Mouse (Mus musculus) thymus, postnatal 10 days (tissue): ENCODE measurements around the gene Otx1.

Experiments
- DNase-seq, 2 experiments: peaks; one replicate each; pipeline ENCODE4 v3.0.0; 2021; ENCODE audit warnings: low spot score in 2 of 2

Gene Otx1

DNA sequence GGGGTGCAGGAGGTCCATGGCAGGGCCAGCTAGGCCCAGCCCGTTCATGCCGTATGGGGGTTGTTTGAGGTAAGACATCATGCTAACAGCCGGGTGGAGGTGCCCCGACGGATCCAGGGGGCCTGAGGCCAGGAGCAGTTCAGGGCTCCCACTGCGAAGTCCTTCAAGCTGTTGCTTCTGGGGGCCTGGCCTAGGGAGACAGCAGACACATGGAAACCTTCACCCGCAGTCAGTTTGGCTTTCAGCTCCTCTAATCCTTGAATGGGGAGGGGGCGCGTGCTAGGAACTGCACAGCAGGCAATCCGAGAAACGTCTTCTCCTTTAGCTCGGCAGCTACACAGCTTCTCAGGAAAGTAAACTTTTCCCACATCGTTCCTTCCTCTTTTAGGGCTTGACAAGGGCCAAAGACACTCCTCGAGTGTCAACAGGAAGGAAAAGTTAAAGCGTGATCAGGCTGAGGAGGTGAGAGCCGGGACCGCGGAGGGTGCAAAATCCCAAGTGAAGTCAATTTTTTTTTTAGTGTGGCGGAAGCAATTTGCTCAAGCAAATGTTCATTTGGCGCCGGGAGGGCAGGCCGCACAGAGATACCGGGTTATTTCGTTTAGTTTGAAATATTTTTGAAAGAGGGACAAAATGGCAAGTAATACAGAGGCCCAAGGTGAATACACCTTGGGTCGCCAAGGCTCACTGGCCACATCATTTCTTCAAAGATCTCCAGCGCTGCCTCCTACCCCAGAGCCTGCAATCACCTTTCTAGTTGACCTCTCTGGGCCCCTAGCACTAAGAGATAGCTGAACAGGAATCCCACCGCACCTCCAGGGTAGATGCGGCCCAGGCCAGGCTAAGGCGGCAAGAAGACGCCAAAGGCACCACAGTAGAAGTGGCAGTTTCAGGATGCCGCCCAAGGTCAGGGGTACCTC, 3.0 kb downstream of the Otx1 start:
- DNase-seq = no peak

GRCm38 (mm10) chr11:21998141-21999047, 4.3 kb downstream of the Otx1 start:
- DNase-seq = no peak

- no peak for DNase-seq
Measured at GRCm38 (mm10) chr11:21997561-21998140, 5.0 kb downstream of the Otx1 start.

DNA sequence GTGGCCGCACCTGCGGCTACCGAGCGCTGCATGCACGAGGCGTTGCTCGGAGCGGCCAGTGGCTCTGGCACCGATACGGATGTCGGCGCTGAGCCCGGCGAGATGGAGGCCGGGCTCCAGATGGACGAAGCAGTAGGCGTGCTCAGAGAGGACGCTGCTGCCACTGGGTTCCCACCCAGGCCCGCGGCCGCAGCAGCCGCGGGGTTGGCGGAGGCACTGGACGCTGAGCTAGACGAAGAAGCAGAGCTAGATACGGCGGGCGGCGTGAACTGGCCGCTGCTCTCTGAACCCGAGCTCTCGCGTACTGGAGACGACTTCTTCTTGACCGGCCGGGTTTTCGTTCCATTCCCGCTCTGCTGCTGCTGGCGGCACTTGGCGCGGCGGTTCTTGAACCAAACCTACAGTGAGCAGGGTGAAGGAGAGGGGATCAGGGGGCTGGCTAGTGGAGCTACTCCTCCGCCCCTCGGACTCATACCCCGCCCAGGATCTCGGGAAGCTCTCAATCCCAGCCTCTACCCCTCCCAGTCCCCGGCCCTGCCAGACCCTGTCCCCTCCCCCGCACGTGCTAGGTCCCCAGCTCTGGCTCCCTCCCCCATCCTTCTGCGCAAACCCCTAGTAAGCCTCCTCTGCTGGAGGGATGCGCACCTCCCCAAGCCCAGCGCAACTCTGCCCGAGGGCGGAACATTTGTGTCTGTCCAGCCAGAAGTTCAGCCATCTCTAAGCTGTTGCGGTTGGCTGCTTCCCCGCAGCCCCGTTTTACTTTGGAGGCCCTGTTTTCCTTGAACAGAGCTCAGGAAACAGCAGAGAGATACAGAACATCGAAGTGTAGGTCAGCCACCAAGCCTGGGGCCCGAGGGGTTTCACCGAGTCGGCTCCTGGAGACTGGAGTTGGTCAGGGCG, 5.8 kb downstream of the Otx1 start:
- no peak for DNase-seq

DNA sequence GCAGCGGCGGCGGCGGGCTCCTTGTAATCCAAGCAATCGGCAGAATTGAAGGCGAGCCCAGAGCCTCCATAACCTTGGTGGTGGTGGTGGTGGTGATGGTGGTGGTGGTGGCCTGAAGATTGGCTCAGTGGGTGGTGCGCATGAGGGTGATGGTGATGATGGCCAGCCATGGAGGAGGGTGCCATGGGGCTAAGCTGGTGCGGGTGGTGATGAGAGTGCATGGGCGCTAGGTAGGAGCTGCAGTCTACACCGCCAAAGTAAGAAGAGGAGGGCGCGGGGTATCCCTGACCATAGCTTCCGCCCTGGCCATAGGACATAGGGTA, 6.4 kb downstream of the Otx1 start:
- DNase-seq = no peak

GRCm38 (mm10) chr11:21995534-21996324, 7.0 kb downstream of the Otx1 start:
- no peak for DNase-seq

DNA sequence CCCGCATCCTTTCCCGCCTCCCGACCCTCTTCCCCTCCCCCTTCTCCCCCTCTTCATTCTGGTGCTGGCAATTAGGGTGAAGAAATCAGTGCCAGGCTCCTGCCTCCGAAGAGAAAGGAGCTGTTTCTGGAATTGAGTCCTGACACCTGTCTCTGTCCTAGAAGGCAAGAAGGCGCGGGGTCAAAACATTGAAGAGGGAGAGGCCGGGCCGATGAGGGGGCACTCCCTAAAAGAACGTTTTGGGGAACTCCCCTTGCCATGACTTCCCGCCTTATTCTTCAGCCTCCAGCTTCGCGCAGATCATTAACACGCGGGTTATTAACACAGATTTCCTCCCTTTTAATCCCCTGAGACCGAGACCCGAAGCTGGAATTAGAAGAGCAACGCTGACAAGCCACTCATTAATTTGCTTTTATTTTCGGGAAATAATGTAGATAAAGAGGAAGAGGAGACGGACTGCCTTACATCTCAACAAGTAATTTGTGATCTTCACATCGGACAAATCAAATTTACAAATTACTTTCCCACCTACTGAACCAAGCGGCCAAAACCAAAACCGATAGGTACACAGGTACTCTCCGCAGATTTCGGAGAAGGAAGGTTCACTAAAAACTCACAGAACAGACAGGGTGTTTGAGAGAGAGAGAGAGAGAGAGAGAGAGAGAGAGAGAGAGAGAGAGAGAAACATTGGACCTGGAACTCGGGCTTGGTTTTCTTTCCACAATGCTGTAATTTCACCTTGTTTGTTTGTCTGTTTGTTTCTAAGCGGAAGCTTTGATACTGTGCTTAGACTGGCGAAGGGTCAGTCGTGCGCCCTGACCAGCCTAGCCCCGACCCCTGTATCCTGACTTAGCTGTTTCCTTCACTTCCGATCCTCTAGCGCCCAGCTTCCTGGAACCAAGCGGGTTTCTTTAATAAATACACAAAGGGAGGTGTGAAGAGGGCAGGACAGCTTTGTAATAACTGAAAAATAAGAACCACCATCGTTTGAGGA, 8.0 kb downstream of the Otx1 start:
- DNase-seq = no peak

DNA sequence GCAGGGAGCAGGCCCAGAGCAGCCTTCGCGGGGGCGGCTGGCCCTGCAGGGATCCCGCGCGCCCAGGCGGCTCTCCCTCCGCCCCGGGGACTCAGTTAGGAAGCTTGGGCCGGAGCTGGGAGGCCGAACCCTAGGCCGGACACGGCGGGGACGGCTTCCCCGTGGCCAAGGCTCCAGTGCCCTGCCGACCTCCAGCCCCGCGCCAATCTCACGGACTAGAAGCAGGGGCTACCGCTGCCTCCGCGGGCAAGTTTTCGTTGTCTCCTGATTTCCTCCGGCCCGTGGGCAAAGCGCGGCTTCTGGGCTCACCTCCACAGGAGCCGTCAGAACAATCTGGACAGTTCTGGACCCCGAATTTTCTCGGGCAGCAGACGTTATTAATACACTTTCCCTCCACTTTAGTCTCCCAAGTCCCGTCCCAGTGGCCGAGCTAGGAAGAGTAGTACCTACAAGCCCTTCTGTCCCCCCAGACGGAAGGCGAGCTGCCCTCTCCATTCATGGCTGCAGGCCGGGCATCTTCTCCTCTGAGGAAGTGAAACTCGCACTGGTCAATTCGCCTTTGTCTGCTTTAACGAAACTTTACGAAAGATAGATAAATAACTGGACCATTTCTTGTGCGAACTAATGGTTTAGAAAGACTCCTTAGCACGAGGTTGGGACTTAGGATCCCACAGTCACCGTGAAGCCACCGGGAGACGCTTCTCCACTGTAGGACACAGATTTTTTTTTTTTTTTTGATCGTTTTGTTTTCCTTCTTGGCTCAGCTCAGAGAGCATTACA, 8.9 kb downstream of the Otx1 start:
- no peak for DNase-seq

- no peak for DNase-seq
Measured at GRCm38 (mm10) chr11:21992761-21993596, 9.7 kb downstream of the Otx1 start.

DNA sequence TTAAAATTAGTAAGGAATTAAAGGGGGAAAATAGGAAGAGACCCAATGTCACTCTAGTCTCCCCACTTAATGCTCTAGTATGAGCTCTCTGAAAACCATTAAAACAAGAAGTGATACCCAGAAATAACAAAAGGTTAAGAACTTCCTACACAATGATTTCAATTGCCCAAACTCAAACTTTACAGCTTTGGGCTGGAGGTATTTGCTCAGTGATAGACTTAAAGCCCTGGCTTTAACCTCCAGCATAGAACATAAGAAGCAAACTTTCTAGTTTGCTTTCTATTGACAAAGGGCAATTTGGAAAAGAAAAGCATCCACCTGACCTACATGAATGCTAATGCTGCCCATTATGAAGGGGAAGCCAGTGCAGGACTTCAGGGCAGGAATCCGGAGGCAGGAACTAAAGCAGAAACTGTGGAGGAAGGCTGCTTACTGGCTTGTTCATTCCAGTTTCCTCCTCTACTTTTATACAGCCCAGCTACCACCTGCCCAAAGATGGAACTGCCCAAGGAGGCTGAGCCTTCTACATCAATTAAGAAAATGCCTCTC, 14.2 kb downstream of the Otx1 start:
- no peak for DNase-seq

- DNase-seq = no peak
Measured at GRCm38 (mm10) chr11:21985118-21985517, 17.6 kb downstream of the Otx1 start.

- DNase-seq = no peak
Measured at GRCm38 (mm10) chr11:21974005-21974531, 28.6 kb downstream of the Otx1 start.

DNA sequence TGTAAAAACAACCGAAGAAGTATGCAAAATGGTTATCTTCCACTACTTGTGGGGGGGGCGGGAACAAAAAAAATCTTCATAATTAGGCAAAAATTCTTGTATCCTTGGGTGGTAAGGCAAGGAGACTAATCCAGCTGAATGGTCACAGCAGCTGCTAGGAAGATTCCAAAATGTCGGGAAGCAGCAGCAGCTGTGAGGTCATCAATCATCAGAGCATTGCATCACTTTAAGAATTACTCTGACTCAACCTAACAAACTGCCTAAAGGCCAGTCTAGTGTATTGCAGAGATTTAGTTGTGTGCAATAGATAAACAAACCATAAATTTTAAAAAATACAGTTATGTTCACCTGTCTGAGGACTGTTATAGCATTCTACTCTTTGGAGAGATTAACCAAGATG, 29.1 kb downstream of the Otx1 start:
- DNase-seq = no peak

DNA sequence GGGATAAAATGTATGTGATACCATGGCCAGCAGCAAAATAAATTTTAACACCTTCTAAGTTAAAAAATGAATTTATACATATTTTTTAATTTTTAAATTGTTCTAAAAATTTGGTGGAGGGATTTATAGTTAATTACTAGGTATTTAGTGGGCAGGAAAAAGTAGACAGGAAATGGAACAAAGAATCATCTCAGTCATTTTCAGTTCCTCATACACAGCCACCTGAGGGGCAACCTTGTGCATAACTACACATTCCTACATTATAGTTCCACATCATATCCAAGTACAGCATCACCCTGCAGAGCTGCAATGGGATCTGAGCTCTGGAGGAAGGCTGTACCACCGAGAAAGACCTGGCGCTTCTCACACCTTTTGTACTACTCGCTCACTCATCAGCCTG, 33.8 kb downstream of the Otx1 start:
- DNase-seq = no peak

DNA sequence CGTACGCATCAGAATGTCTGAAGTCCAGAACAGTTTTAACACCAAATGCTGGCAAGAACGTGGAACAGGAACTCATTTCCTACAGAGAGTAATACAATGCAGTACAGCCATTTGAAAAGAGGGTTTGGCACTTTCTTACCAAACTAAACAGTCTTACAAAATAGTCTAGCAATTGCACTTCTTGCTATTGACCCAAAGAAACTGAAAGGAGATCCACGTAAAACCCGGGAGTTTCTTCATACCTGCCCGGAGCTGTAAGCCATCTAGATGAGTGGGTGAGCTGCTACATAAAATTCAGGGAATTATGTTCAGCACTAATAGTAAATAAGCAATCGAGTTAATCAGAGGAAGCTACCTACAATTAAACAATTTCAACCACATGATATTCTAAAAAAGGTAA, 47.5 kb downstream of the Otx1 start:
- DNase-seq = no peak

- no peak for DNase-seq
Measured at GRCm38 (mm10) chr11:21951657-21952237, 51.0 kb downstream of the Otx1 start.

GRCm38 (mm10) chr11:21950094-21950493, 52.6 kb downstream of the Otx1 start:
- no peak for DNase-seq
